Mouse (Mus musculus) spleen, embryonic (tissue): ENCODE data around the gene Gm3448.
"Not testable (repeated sequence)": the region's sequence is repeated elsewhere in the genome, so short reads cannot be mapped to it uniquely, and the experiment has no call there.

Experiments
- CTCF ChIA-PET: fragments of 350-600 bp; sonication (Branson Sonifier 250); formaldehyde crosslinking; loops from one replicate; lab custom pipeline; 2022; lab: Charles Lee

Gm3448 gene

DNA sequence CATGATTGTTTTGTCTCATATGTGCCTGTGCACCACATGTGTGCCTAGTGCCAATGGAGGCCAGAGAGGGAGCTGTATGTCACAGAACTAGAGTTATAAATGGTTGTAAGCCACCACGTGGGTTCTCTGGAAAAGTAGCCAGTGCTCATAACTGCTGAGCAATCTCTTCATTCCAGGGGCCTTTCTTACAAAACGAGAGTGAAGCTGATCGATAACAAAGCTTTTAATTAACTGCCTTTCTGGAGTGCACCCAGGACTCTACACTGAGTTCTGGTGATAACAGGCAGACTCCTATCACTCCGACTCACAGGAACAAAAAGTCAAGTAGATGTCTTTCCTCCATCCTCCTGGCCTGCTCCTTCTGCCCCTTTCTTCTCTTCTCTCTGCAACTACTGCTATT lies 9.9 kb downstream of the Gm3448 start:
- CTCF ChIA-PET, result not testable (repeated sequence)

DNA sequence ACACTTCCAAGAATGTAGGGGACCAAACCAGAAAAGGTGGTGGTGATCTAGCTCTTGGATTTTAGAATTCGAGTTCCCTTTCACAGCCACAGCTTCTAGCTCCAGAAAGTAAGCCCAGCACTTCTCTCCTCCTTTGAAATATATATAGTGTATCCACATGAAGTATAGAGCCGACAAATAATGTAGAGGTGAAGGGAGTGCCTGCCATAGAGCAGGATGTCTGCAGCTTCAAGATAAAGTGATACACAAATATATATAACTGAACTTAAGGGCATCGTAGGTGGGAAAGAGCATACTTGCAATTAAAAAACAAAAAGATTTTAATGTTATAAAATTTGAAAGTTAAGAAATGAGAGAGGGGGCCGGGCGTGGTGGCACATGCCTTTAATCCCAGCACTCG lies 15.8 kb downstream of the Gm3448 start:
- CTCF ChIA-PET, result not testable (repeated sequence)

DNA sequence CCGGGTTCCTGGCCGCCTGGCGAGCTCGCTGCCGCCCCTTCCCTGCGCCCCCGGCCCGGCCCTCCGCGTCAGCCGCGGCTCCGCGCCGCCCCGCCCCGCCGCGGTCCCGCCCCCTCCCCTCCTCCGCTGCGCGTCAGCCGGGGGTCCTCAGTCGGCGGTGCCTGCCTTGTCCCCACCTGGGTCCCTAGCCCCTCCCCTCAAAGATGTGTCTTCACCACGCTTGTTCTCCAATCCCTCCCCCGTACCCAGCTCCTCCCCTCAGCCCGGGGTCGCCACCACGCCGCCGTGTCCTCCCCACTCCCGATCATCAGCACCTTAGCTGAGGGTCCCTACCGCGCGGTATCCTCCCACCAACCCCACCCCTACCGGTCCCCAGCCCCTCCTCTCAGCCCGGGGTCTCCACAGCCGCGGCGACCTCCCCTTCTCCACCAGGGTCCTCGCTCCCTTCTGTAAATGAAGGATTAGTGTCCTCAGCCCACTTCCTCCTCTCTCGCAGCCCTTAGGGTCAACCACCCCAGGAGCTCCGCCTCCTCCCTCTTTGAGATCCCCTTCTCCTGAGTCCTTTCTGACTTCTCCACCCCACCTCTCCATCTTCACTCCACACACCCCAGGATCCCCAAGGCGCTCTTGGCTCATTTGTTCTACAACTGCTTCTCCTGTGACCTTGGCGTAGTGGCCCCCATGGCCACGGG lies 16.7 kb downstream of the Gm3448 start:
- CTCF ChIA-PET, result not testable (repeated sequence)

DNA sequence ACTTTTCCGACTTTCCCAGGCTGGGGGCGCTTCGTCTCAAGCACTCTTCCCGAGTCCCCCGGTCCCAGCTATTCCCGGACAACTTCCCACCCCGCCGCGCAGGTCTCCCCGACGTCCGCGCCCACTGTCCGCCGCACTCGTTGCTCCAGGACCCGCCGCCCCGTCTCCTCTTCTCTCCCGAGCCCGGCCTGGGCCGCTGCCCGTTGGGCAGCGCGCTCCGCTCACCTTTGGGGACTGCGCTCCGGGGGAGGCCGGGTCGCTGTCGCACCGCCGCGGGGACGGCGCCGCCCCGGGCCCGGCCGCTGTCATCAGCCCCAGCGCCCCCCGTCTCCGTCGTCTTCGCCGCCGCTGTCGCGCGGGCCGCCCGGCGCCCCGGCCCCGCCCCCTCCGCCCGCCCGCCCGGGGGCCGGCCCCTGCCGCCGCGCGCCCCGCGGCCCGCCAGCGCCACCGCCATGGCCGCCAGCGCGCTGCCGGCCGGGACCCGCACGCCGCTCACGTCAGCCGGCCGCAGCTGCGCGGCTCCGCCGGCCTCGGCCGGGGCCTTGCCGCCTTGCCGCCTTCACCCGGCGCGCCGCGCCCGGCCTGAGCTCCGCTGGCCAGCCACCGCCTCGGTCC lies 17.4 kb downstream of the Gm3448 start:
- CTCF ChIA-PET, result not testable (repeated sequence)

DNA sequence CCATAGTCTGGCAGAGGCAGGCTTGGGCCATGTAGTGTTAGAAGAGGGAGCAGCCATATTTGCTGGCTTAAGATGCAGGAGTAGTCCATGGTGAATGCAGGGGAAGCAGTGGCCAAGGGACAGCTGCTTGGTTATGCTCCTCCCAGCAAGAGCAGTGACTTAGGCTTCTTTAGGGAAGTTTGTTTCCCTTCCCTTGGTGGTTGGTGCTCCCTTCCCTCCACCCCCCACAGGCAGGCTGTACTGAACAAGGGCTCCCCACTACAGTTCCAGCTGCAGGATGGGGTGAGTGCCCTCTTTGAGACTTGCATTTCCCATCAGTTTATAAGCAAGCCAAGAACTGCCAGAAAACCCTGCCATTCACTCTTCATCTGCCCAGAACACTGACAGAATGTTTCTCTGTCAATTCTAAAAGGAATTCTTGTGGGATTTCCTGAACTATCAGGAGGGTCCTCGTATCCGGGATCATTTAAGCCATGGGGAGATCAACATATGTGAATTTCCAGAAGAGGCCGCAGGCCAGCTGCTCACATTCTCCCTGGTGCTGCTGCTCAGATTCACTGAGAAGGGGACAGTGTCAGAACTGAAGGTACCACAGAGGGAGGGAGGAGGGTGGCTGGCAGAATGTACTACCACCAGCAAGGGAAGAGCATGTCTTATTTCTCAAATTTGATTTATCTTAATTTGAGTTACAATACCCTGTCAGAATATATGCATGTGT lies 19.7 kb downstream of the Gm3448 start:
- CTCF ChIA-PET, result not testable (repeated sequence)

DNA sequence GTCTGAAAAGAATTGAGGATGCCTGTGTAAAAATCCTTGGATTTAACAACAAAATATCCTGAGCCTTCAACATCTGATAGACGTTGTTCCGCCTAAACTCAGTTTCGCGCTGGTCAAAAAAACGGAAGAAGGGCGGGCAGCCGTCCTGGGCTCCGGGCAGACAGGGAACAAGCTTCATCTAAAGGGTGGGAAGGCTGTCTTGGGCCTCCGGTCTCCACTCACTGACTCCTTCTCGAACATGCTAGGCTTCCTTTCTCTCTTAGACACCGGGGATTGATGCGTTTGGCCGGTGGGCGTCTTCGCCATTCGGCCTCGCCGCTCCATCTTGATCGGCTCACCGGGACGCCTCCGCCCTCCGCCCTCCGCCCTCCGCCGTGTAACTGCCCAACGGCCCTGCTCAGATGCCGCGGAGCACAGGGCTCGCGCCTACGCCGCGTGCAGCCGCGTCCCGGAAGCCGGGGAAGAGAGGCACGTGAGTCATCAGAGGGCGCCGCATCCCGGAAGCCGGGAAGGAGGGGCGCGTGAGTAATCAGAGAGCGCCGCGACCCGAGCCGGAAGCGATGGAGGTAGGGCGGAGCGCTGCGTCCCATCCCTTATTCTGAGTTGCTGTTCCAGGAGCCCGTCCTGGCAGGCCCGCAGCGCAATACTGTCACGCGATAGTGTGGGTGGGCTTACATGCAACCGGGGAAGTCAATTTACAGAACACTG lies 31.5 kb downstream of the Gm3448 start, which contains the start of gene Gm3435:
Gene Gm3435 (plus strand): TSS at position 471 of the 708 bp plus-strand sequence.
- CTCF ChIA-PET, result not testable (repeated sequence)

DNA sequence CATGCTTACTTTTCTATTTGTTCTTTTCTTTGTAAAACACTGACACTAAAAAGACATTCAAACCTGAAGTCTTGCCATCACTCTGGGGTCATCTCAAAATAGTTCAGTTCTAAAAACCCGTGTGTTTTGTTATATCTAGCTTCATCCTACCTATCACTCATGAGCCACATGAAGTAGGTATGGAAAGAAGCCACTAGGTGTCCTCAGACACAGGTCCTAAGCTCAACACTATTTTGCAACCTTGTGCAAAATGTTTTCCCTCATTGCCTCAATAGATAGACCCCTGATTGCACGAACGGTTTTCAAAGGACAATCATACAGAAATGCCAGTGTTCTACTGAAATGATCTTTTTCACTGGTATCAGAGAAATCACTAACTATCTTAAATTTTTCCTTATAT lies 32.2 kb downstream of the Gm3448 start:
- CTCF ChIA-PET, result not testable (repeated sequence)

DNA sequence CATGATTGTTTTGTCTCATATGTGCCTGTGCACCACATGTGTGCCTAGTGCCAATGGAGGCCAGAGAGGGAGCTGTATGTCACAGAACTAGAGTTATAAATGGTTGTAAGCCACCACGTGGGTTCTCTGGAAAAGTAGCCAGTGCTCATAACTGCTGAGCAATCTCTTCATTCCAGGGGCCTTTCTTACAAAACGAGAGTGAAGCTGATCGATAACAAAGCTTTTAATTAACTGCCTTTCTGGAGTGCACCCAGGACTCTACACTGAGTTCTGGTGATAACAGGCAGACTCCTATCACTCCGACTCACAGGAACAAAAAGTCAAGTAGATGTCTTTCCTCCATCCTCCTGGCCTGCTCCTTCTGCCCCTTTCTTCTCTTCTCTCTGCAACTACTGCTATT lies 41.3 kb downstream of the Gm3448 start:
- CTCF ChIA-PET, result not testable (repeated sequence)

DNA sequence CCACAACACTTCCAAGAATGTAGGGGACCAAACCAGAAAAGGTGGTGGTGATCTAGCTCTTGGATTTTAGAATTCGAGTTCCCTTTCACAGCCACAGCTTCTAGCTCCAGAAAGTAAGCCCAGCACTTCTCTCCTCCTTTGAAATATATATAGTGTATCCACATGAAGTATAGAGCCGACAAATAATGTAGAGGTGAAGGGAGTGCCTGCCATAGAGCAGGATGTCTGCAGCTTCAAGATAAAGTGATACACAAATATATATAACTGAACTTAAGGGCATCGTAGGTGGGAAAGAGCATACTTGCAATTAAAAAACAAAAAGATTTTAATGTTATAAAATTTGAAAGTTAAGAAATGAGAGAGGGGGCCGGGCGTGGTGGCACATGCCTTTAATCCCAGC lies 47.2 kb downstream of the Gm3448 start:
- CTCF ChIA-PET, result not testable (repeated sequence)

DNA sequence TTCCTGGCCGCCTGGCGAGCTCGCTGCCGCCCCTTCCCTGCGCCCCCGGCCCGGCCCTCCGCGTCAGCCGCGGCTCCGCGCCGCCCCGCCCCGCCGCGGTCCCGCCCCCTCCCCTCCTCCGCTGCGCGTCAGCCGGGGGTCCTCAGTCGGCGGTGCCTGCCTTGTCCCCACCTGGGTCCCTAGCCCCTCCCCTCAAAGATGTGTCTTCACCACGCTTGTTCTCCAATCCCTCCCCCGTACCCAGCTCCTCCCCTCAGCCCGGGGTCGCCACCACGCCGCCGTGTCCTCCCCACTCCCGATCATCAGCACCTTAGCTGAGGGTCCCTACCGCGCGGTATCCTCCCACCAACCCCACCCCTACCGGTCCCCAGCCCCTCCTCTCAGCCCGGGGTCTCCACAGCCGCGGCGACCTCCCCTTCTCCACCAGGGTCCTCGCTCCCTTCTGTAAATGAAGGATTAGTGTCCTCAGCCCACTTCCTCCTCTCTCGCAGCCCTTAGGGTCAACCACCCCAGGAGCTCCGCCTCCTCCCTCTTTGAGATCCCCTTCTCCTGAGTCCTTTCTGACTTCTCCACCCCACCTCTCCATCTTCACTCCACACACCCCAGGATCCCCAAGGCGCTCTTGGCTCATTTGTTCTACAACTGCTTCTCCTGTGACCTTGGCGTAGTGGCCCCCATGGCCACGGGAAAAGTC lies 48.1 kb downstream of the Gm3448 start:
- CTCF ChIA-PET, result not testable (repeated sequence)

DNA sequence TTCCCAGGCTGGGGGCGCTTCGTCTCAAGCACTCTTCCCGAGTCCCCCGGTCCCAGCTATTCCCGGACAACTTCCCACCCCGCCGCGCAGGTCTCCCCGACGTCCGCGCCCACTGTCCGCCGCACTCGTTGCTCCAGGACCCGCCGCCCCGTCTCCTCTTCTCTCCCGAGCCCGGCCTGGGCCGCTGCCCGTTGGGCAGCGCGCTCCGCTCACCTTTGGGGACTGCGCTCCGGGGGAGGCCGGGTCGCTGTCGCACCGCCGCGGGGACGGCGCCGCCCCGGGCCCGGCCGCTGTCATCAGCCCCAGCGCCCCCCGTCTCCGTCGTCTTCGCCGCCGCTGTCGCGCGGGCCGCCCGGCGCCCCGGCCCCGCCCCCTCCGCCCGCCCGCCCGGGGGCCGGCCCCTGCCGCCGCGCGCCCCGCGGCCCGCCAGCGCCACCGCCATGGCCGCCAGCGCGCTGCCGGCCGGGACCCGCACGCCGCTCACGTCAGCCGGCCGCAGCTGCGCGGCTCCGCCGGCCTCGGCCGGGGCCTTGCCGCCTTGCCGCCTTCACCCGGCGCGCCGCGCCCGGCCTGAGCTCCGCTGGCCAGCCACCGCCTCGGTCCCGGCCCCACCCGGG lies 48.7 kb downstream of the Gm3448 start:
- CTCF ChIA-PET, result not testable (repeated sequence)

DNA sequence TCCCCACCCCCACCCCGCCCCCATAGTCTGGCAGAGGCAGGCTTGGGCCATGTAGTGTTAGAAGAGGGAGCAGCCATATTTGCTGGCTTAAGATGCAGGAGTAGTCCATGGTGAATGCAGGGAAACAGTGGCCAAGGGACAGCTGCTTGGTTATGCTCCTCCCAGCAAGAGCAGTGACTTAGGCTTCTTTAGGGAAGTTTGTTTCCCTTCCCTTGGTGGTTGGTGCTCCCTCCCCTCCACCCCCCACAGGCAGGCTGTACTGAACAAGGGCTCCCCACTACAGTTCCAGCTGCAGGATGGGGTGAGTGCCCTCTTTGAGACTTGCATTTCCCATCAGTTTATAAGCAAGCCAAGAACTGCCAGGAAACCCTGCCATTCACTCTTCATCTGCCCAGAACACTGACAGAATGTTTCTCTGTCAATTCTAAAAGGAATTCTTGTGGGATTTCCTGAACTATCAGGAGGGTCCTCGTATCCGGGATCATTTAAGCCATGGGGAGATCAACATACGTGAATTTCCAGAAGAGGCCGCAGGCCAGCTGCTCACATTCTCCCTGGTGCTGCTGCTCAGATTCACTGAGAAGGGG lies 51.1 kb downstream of the Gm3448 start:
- CTCF ChIA-PET, result not testable (repeated sequence)

DNA sequence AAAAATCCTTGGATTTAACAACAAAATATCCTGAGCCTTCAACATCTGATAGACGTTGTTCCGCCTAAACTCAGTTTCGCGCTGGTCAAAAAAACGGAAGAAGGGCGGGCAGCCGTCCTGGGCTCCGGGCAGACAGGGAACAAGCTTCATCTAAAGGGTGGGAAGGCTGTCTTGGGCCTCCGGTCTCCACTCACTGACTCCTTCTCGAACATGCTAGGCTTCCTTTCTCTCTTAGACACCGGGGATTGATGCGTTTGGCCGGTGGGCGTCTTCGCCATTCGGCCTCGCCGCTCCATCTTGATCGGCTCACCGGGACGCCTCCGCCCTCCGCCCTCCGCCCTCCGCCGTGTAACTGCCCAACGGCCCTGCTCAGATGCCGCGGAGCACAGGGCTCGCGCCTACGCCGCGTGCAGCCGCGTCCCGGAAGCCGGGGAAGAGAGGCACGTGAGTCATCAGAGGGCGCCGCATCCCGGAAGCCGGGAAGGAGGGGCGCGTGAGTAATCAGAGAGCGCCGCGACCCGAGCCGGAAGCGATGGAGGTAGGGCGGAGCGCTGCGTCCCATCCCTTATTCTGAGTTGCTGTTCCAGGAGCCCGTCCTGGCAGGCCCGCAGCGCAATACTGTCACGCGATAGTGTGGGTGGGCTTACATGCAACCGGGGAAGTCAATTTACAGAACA lies 62.8 kb downstream of the Gm3448 start, which contains the start of the genes 9030025P20Rik and Gm3417:
Gene 9030025P20Rik (plus strand): TSS at position 107 of the 677 bp plus-strand sequence.
Gene Gm3417 (minus strand): TSS at position 429 of the 677 bp plus-strand sequence.
- CTCF ChIA-PET, result not testable (repeated sequence)

DNA sequence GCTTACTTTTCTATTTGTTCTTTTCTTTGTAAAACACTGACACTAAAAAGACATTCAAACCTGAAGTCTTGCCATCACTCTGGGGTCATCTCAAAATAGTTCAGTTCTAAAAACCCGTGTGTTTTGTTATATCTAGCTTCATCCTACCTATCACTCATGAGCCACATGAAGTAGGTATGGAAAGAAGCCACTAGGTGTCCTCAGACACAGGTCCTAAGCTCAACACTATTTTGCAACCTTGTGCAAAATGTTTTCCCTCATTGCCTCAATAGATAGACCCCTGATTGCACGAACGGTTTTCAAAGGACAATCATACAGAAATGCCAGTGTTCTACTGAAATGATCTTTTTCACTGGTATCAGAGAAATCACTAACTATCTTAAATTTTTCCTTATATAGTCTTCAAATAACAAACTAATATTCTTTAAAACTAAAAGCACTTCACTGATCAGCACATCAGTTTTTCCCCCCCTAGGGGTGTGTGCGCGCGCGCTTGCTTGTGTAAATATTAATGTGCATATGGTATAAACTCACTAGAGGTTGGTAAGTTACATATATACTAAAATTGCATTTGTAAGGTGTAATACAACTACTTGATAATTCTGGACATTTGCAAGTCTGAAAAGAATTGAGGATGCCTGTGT lies 63.5 kb downstream of the Gm3448 start:
- CTCF ChIA-PET, result not testable (repeated sequence)

DNA sequence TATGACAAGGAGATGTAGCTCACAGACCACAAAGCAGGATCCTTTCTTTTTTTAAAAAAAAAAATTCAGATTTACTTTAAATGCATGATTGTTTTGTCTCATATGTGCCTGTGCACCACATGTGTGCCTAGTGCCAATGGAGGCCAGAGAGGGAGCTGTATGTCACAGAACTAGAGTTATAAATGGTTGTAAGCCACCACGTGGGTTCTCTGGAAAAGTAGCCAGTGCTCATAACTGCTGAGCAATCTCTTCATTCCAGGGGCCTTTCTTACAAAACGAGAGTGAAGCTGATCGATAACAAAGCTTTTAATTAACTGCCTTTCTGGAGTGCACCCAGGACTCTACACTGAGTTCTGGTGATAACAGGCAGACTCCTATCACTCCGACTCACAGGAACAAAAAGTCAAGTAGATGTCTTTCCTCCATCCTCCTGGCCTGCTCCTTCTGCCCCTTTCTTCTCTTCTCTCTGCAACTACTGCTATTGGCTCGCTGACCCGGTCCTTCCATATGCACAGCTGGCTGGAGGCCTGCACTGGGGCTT lies 72.9 kb downstream of the Gm3448 start:
- CTCF ChIA-PET, result not testable (repeated sequence)

DNA sequence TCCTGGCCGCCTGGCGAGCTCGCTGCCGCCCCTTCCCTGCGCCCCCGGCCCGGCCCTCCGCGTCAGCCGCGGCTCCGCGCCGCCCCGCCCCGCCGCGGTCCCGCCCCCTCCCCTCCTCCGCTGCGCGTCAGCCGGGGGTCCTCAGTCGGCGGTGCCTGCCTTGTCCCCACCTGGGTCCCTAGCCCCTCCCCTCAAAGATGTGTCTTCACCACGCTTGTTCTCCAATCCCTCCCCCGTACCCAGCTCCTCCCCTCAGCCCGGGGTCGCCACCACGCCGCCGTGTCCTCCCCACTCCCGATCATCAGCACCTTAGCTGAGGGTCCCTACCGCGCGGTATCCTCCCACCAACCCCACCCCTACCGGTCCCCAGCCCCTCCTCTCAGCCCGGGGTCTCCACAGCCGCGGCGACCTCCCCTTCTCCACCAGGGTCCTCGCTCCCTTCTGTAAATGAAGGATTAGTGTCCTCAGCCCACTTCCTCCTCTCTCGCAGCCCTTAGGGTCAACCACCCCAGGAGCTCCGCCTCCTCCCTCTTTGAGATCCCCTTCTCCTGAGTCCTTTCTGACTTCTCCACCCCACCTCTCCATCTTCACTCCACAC lies 79.7 kb downstream of the Gm3448 start:
- CTCF ChIA-PET, result not testable (repeated sequence)

DNA sequence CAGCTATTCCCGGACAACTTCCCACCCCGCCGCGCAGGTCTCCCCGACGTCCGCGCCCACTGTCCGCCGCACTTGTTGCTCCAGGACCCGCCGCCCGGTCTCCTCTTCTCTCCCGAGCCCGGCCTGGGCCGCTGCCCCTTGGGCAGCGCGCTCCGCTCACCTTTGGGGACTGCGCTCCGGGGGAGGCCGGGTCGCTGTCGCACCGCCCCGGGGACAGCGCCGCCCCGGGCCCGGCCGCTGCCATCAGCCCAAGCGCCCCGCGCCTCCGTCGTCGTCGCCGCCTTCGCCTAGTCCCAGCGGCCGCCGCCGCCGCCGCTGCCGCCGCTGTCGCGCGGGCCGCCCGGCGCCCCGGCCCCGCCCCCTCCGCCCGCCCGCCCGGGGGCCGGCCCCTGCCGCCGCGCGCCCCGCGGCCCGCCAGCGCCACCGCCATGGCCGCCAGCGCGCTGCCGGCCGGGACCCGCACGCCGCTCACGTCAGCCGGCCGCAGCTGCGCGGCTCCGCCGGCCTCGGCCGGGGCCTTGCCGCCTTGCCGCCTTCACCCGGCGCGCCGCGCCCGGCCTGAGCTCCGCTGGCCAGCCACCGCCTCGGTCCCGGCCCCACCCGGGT lies 80.3 kb downstream of the Gm3448 start, which contains the start of gene Phf10:
Gene Phf10 (minus strand): TSS at position 323 of the 606 bp plus-strand sequence.
- CTCF ChIA-PET, result not testable (repeated sequence)

DNA sequence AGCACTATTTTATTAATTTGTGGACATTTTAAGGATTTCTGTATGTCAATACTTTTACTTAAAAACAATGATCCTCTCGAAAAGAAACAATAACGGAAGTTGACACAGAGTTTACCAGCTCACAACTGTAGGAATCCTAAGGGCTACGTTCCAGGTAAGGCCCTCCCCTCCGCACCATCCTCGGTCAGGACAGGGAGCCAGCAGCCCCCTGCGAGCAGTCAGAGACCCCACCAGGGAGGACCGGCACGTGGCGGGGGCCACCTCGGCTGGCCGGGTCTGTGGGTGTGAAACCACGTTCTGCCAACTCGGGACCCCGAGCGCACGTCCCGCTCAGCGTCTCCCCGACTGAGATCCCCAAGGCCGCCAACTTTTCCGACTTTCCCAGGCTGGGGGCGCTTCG lies 80.8 kb downstream of the Gm3448 start:
- CTCF ChIA-PET, result interaction anchor here (0.8 kb wide), 1 partner anchor 17 kb away, joined by 4 read pairs; the partner anchor contains the start of genes 1600012H06Rik and Wdr27
